Mouse (Mus musculus) cerebellum, adult 18-20 months (tissue): ENCODE results near the gene Stt3b.

Experiments
- DNase-seq, 2 experiments: peaks; one replicate each; pipeline ENCODE4 v3.0.0; 2021

The Stt3b gene

DNA sequence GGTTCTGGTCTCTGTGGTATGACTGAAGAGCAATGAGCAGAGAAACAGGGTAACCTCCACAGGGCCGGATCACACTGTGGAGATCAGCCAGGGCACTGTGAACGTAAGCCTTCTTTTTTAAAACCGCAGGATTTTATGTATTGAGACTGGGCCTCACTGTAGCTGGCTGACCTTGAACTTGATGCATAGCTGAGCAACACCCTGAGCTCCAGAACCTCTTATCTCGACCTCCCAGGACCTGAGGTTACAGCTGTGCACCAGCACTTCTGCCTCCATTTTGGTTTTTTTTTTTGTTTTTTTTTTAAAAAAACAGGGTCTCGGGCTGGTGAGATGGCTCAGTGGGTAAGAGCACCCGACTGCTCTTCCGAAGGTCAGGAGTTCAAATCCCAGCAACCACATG lies 100.5 kb downstream of the Stt3b start:
- DNase-seq = no peak

DNA sequence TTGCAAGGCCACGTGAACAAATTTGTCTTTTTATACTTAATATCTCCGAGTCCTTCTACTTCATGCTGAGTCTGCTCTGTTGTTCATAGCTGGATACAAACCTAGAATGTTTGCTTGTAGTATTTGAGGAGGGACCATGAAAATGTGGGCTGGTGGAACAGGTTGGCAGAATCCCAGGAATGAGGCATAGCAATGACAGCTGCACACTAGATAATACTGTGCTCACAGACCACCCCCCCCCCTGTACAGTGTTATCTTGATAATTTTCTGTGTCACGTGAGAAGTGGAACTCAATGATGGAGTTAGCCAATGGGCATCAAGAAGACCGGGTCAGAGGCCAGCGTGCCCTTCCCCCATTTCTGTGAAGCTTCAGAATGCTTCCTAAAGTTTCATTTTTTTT lies 104.0 kb downstream of the Stt3b start:
- DNase-seq = no peak

DNA sequence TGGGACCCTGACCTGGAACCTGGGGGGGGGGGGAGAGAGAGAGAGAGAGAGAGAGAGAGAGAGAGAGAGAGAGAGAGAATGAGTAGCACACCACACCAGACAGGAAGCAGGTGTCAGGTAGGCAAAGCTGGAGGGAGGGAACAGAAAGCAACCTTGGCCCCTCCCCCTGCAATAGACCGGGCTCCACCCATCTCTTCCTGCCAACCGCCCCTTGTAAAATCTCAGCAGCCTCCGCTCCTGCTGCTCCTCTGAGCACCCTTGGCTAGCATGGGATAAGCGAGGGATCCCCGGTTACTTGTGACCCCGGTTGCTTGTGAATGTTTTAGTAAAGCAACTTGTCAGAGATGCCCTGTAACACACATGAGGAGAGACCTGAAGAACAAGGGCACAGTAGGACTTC lies 104.7 kb downstream of the Stt3b start:
- DNase-seq = no peak

DNA sequence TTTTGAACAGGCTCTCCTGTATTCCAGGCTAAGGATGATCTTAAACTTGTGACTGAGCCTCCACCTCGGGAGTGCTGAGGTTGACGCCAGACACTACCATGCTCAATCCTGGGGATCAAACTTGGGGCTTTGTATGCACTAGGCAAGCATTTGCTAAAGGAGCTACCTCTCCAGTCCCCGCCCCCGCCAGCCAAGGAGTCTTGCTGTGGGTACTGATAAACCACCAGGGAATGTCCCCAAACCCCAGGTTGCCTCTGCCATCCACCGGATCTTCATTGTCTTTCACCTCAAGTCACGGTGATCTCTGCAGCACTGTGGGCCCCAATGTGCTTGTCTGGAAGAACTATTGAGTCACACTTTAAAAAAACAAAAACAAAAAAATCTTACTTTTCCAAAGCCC lies 107.1 kb downstream of the Stt3b start:
- no peak for DNase-seq

DNA sequence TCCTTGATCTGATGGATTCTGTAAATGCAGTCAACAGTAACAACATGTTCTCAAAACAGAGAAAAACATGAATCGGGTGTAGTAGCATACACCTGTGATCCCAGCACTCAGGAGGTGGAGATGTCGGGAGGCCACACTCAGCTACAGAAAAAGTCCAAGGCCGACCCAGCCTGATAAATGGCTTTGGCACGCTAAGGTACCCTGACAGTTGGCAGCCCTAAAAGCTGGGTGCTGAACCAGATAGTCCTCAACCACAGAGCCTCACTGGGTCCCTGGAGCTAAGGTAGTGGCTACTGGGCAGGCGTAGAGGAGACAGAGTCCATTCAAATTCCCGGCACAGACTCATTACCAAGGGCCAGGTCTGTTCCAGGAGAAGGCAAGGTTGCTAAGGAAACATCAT lies 109.0 kb downstream of the Stt3b start:
- no peak for DNase-seq

DNA sequence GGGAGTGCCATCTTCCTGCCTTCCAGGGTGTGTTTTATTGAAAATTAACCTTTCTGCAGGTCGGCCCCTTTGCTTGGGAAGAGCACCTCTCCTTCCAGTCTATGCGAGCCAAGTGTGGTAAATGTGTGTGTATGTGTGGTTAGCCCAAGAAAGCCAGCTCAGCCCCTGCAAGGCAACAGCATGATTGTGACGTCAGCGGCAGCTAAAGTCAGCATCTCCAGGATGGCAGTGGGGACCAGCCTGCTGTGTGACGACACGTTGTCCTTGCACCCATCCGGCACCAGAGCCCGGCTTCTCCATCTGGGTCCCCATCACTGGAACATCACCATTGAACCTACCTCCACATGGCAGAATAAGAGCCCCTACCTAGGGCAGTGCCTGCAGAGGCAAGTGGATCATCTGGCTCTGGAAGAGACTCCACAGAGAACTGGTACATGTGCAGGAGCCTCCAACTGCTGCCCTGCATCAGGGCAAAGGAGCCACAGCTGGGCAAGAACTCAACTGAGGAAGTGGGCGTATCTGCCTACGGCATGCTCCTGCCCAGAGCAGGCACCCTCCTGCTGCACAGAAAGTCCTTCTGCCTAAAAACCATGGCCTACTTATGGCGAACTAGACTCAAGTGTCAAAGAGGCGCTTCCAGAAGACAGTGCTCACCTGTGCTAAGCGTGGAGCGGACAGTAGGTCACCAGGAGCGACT lies 109.9 kb downstream of the Stt3b start:
- DNase-seq = no peak

DNA sequence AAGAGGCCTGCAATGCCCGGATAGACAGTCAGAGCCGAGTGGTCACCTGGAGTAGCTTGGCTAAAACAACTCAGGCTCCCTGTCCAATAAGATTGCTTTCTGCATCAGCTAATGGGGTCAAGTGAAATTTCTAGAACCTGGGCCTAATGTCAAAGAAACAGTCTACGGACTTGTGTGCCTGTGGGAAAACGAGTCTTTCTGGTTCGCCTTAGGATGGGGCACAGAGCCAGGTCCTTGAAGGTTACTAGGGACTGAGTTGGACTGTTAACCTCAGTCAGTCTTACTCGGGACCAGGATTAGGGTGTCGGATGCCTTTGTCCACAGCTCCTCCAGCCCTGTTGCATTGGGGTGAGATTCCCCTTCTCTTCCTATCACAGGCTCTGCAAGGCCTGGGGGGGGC lies 113.1 kb downstream of the Stt3b start:
- DNase-seq = no peak

DNA sequence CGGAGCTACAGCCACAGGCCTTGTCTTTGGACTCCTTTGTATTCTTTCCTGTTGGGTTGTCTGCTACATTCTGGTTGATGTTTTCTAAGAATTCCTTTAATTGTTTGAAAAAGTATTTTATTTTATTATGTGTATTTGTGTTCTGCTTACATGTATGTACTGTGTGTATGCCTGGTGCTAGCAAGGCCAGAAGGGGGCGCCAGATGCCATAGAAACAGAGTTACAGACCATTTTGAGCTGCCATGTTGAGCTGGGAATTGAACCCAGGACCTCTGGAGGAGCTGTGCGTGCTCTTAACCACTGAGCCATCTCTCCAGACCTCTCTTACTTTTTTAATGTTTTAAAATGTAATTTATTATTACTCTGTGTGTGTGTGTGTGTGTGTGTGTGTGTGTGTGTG lies 117.3 kb downstream of the Stt3b start:
- DNase-seq = no peak
